Comparison of ENCODE assay signal across 23 mouse cellular contexts in genomic region chr11:106305348-106306064, GRCm38 (mm10). TPM values are rescaled to one million over a fixed set of nuclear protein-coding genes. Genes with fewer than 3 reads are reported as not detected.
DNase-seq lines count a peak whose midpoint lies in the region; ATAC-seq and TF ChIP-seq lines count a peak whose summit lies in the region.
"Had no signal": no experiment of that assay in that cellular context is flagged by ENCODE, and none has a peak within 500 bp of the region (broad histone marks: within the 10 kb centered on the region; RNA-seq: fewer than 3 reads in every experiment).

No protein-coding gene starts in this region.

- no peaks in the 10 kb centered on the region for H3K27me3 ChIP-seq in liver, adult 2 months (ENCODE audit: control insufficient read depth, insufficient read depth, low read length)
- H3K27me3 ChIP-seq in liver, embryonic 11.5 days (replicated peaks; ENCODE audit: control insufficient read depth, insufficient read depth, low read length) = no peaks in the 10 kb centered on the region
- H3K27me3 ChIP-seq in thymus, adult 2 months (ENCODE audit: control insufficient read depth, insufficient read depth, low read length) = no peaks in the 10 kb centered on the region
- no peaks in the 10 kb centered on the region for H3K27me3 ChIP-seq in liver, postnatal 0 days (ENCODE audit: insufficient read depth, low read length)
- H3K27me3 ChIP-seq: embryonic facial prominence, embryonic 12.5 days had no signal

- no peaks in the 10 kb centered on the region for H3K79me2 ChIP-seq in liver, adult 2 months (ENCODE audit: control insufficient read depth, insufficient read depth, low read length)

- WGBS in liver, adult 2 months = 81% methylated on average over 10 of the region's 10 CpGs
- WGBS in liver, embryonic 11.5 days = 72% methylated on average over 10 of the region's 10 CpGs
- 68% methylated on average over 10 of the region's 10 CpGs for WGBS in thymus, adult 2 months
- 56% methylated on average over 10 of the region's 10 CpGs for WGBS in liver, postnatal 0 days (ENCODE audit: insufficient replicate concordance)

- no peaks in the 10 kb centered on the region for H3K9me3 ChIP-seq in liver, embryonic 11.5 days (ENCODE audit: control insufficient read depth, low read length)
- no peaks in the 10 kb centered on the region for H3K9me3 ChIP-seq in liver, postnatal 0 days (ENCODE audit: low read length)
- H3K9me3 ChIP-seq: embryonic facial prominence, embryonic 12.5 days had no signal

- H3K4me3 ChIP-seq in liver, adult 2 months (ENCODE audit: insufficient read depth, low read depth, low read length) = no peak overlapping the region
- no peak overlapping the region for H3K4me3 ChIP-seq in liver, embryonic 11.5 days (ENCODE audit: low read depth, low read length)
- H3K4me3 ChIP-seq in thymus, adult 2 months (ENCODE audit: control insufficient read depth, insufficient read depth, low read length) = no peak overlapping the region
- H3K4me3 ChIP-seq in liver, postnatal 0 days (ENCODE audit: low read depth, low read length) = no peak overlapping the region
- H3K4me3 ChIP-seq: embryonic facial prominence, embryonic 12.5 days had no signal

- H3K27ac ChIP-seq in liver, adult 2 months (replicated peaks; ENCODE audit: insufficient read depth, low read depth, low read length) = no peak overlapping the region
- H3K27ac ChIP-seq in liver, embryonic 11.5 days (ENCODE audit: low read depth, low read length) = no peak overlapping the region
- H3K27ac ChIP-seq in thymus, adult 2 months (ENCODE audit: control insufficient read depth, insufficient read depth, low read length) = peak overlapping the region; percentile 43; the same call in 1 of the 2 replicates
- peak overlapping the region; percentile 55 for H3K27ac ChIP-seq in liver, postnatal 0 days (ENCODE audit: low read depth)
- H3K27ac ChIP-seq: embryonic facial prominence, embryonic 12.5 days had no signal

- no peak for TF ChIP-seq CTCF in liver, adult 2 months (IDR thresholded peaks at IDR 0.05; ENCODE audit: low read depth, low read length)
- no peak for TF ChIP-seq CTCF in thymus, adult 2 months (IDR thresholded peaks at IDR 0.05; ENCODE audit: borderline replicate concordance, control insufficient read depth, extremely low read depth, insufficient read depth, low read length, poor library complexity)
- TF ChIP-seq CTCF in liver, postnatal 0 days (IDR thresholded peaks at IDR 0.05; ENCODE audit: low read depth) = no peak

- no peak for ATAC-seq in liver, embryonic 11.5 days (replicated peaks; ENCODE audit: low FRiP score)
- ATAC-seq in liver, postnatal 0 days = peak; percentile 19; the same call in 1 of the 2 replicates
- ATAC-seq in cerebellum, adult (ENCODE audit: insufficient number of reproducible peaks, low FRiP score, low TSS enrichment) = no peak
- ATAC-seq: CD4-positive, CD25-positive, alpha-beta regulatory T cell, adult 4 months; inflammation-experienced regulatory T-cells, adult 6 months; lung, postnatal 0 days had no signal

- H3K36me3 ChIP-seq in liver, adult 2 months (ENCODE audit: control insufficient read depth, insufficient read depth, low read length) = no peaks in the 10 kb centered on the region
- no peaks in the 10 kb centered on the region for H3K36me3 ChIP-seq in liver, embryonic 11.5 days (ENCODE audit: control insufficient read depth, insufficient read depth, low read length)
- no peaks in the 10 kb centered on the region for H3K36me3 ChIP-seq in thymus, adult 2 months (ENCODE audit: control insufficient read depth, insufficient read depth, low read length)
- no peaks in the 10 kb centered on the region for H3K36me3 ChIP-seq in liver, postnatal 0 days (replicated peaks; ENCODE audit: insufficient read depth, low read length)
- H3K36me3 ChIP-seq: embryonic facial prominence, embryonic 12.5 days had no signal

- H3K4me1 ChIP-seq in liver, adult 2 months (ENCODE audit: control insufficient read depth, insufficient read depth, low read length) = no peaks in the 10 kb centered on the region
- H3K4me1 ChIP-seq in liver, embryonic 11.5 days (replicated peaks; ENCODE audit: control insufficient read depth, insufficient read depth, low read length) = no peaks in the 10 kb centered on the region
- H3K4me1 ChIP-seq in thymus, adult 2 months (replicated peaks; ENCODE audit: control insufficient read depth, insufficient read depth, low read length) = peaks cover 18% of the 10 kb centered on the region
- peaks cover 7% of the 10 kb centered on the region for H3K4me1 ChIP-seq in liver, postnatal 0 days (ENCODE audit: insufficient read depth)
- H3K4me1 ChIP-seq: embryonic facial prominence, embryonic 12.5 days had no signal

- TF ChIP-seq POLR2A in liver, adult 2 months (IDR thresholded peaks at IDR 0.05; ENCODE audit: extremely low read depth, insufficient read depth, low read length) = no peak
- no peak for TF ChIP-seq POLR2A in thymus, adult 2 months (IDR thresholded peaks at IDR 0.05; ENCODE audit: control insufficient read depth, extremely low read depth, insufficient read depth, low read length, poor library complexity)

- DNase-seq in liver, adult 2 months (ENCODE audit: extremely low read depth, low read depth, low spot score) = peak; percentile 7
- no peak for DNase-seq in liver, embryonic 11.5 days (ENCODE audit: low spot score)
- DNase-seq in thymus, adult 2 months = no peak
- no peak for DNase-seq in thymus, postnatal 14 days
- no peak for DNase-seq in liver, postnatal 0 days
- DNase-seq in urinary bladder, postnatal 4 days (ENCODE audit: low spot score in 2 of 2) = no peak
- DNase-seq: cerebellum, adult 11 months; kidney, adult 8-10 months; right cerebral cortex, postnatal 25 days; thymus, postnatal 25 days had no signal

- no peak overlapping the region for H3K4me2 ChIP-seq in liver, embryonic 11.5 days
- no peak overlapping the region for H3K4me2 ChIP-seq in liver, postnatal 0 days (ENCODE audit: low read depth, low read length)
- H3K4me2 ChIP-seq: embryonic facial prominence, embryonic 12.5 days; midbrain, embryonic 11.5 days had no signal

- H3K9ac ChIP-seq in liver, adult 2 months (ENCODE audit: low read depth, low read length) = no peak overlapping the region
- H3K9ac ChIP-seq in liver, embryonic 11.5 days (ENCODE audit: low read depth, low read length) = no peak overlapping the region
- no peak overlapping the region for H3K9ac ChIP-seq in liver, postnatal 0 days (replicated peaks)
- H3K9ac ChIP-seq: embryonic facial prominence, embryonic 12.5 days had no signal

- TF ChIP-seq EP300 in liver, postnatal 0 days (IDR thresholded peaks at IDR 0.05; ENCODE audit: low read depth) = no peak

RNA-seq across cellular contexts. Expression of gene Gh, which starts 3.8 kb away (rescaled TPM):
- not detected in 2 replicates for total RNA-seq in liver, adult 2 months (2014; rRNA removed)
- not detected in 2 replicates for polyA plus RNA-seq in liver, adult 2 months (2012; rRNA removed)
- polyA plus RNA-seq in liver, embryonic 11.5 days (2014; fragmentation: Nextera tagmentation; extraction: Ambion mirVana) = not detected in 2 replicates
- 0.74 and 1.7 TPM in 2 replicates for polyA plus RNA-seq in thymus, adult 2 months (2012; rRNA removed)
- polyA plus RNA-seq in liver, postnatal 0 days (2015; fragmentation: Nextera tagmentation; extraction: Ambion mirVana) = 0.13 and 0.21 TPM in 2 replicates
- total RNA-seq: gastrocnemius, adult 8-10 months; MEL had no signal
- polyA plus RNA-seq: CD4-positive, CD25-positive, alpha-beta regulatory T cell, adult 4 months; embryonic facial prominence, embryonic 12.5 days; heart, postnatal 0 days; hindbrain, embryonic 11.5 days; inflammation-experienced regulatory T-cells, adult 6 months; limb, embryonic 14.5 days; lung, postnatal 0 days; midbrain, embryonic 11.5 days; neural tube, embryonic 14.5 days; stomach, embryonic 16.5 days had no signal

RNA-seq across cellular contexts. Expression of gene Cd79b, which starts 9.1 kb away (rescaled TPM):
- 2.1 and 4.6 TPM in 2 replicates for total RNA-seq in liver, adult 2 months (2014; rRNA removed)
- polyA plus RNA-seq in liver, adult 2 months (2012; rRNA removed) = 1.4 and 3.8 TPM in 2 replicates
- 5.9 and 6.3 TPM in 2 replicates for polyA plus RNA-seq in liver, embryonic 11.5 days (2014; fragmentation: Nextera tagmentation; extraction: Ambion mirVana)
- 33.2 and 39.6 TPM in 2 replicates for polyA plus RNA-seq in thymus, adult 2 months (2012; rRNA removed)
- 34.8 and 36.0 TPM in 2 replicates for polyA plus RNA-seq in liver, postnatal 0 days (2015; fragmentation: Nextera tagmentation; extraction: Ambion mirVana)

RNA-seq across cellular contexts. Expression of gene Tcam1, which starts 29.0 kb away (rescaled TPM):
- total RNA-seq in liver, adult 2 months (2014; rRNA removed) = not detected in 2 replicates
- not detected in 2 replicates for polyA plus RNA-seq in liver, adult 2 months (2012; rRNA removed)
- polyA plus RNA-seq in liver, embryonic 11.5 days (2014; fragmentation: Nextera tagmentation; extraction: Ambion mirVana) = 0.66 and 1.2 TPM in 2 replicates
- polyA plus RNA-seq in thymus, adult 2 months (2012; rRNA removed) = 0.42 and 0.47 TPM in 2 replicates
- polyA plus RNA-seq in liver, postnatal 0 days (2015; fragmentation: Nextera tagmentation; extraction: Ambion mirVana) = 0.07 and 0.09 TPM in 2 replicates
- polyA plus RNA-seq: heart, postnatal 0 days; neural tube, embryonic 14.5 days had no signal

RNA-seq across cellular contexts. Expression of gene Smarcd2, which starts 32.7 kb away (rescaled TPM):
- 70.1 and 70.3 TPM in 2 replicates for total RNA-seq in liver, adult 2 months (2014; rRNA removed)
- 67.3 and 84.8 TPM in 2 replicates for polyA plus RNA-seq in liver, adult 2 months (2012; rRNA removed)
- 60.3 and 62.9 TPM in 2 replicates for polyA plus RNA-seq in liver, embryonic 11.5 days (2014; fragmentation: Nextera tagmentation; extraction: Ambion mirVana)
- 552 and 570 TPM in 2 replicates for polyA plus RNA-seq in thymus, adult 2 months (2012; rRNA removed)
- 16.4 and 19.5 TPM in 2 replicates for polyA plus RNA-seq in liver, postnatal 0 days (2015; fragmentation: Nextera tagmentation; extraction: Ambion mirVana)

RNA-seq across cellular contexts. Expression of gene Scn4a, which starts 47.6 kb away (rescaled TPM):
- 0.09 and 0.13 TPM in 2 replicates for total RNA-seq in liver, adult 2 months (2014; rRNA removed)
- polyA plus RNA-seq in liver, adult 2 months (2012; rRNA removed) = 0.02 TPM in 2 replicates
- polyA plus RNA-seq in liver, embryonic 11.5 days (2014; fragmentation: Nextera tagmentation; extraction: Ambion mirVana) = not detected in 2 replicates
- polyA plus RNA-seq in thymus, adult 2 months (2012; rRNA removed) = 0.92 and 1.2 TPM in 2 replicates
- 0.04 and 0.06 TPM in 2 replicates for polyA plus RNA-seq in liver, postnatal 0 days (2015; fragmentation: Nextera tagmentation; extraction: Ambion mirVana)
- polyA plus RNA-seq: midbrain, embryonic 11.5 days; neural tube, embryonic 14.5 days had no signal

Comparison
In these comparisons a context has a peak if more than half of its experiments do, and no peak if none do; other contexts are left out.
1. H3K27ac ChIP-seq: peak in thymus, adult 2 months (single experiment) and liver, postnatal 0 days (single experiment); none in liver, adult 2 months (single experiment) and liver, embryonic 11.5 days (single experiment).